Mouse (Mus musculus): ENCODE measurements at regions not wholly inside any gene's neighbourhood (a gene's known extent, or its start where the extent isn't known, plus 50 kb on each side); places are given as distances from the start of the nearest gene placed in this dataset.
A peak's percentile ranks its signal among the peaks of the same experiment; 100 is the strongest.
"Not testable (repeated sequence)": the region's sequence is repeated elsewhere in the genome, so short reads cannot be mapped to it uniquely, and the experiment has no call there.

- Histone ChIP-seq H3K4me3 (no peak overlapping the region), H3K36me3 (ENCODE audit: control insufficient read depth, insufficient read depth) (no peaks in the 10 kb centered on the region), H3K4me2 (ENCODE audit: low read depth) (no peak overlapping the region), H3K27me3 (ENCODE audit: control insufficient read depth, insufficient read depth, insufficient read length) (no peaks in the 10 kb centered on the region), H3K79me2 (ENCODE audit: control insufficient read depth, insufficient read depth) (no peaks in the 10 kb centered on the region), H3ac (ENCODE audit: control insufficient read depth, insufficient read length) (no peak overlapping the region)
- TF ChIP-seq MYOG (IDR thresholded peaks at IDR 0.05; ENCODE audit: control insufficient read depth in 1 of 3, insufficient read depth in 1 of 3, insufficient read length in 2 of 3, low read depth in 2 of 3) = no peak
Observed at GRCm38 (mm10) chr4:18696246-18696645, 909.0 kb upstream of the Gm12353 start.

GRCm38 (mm10) chr4:18744241-18744640 is 861.0 kb upstream of the Gm12353 start:
- no peak overlapping the region for H3K4me3 ChIP-seq
- no peaks in the 10 kb centered on the region for H3K27me3 ChIP-seq (ENCODE audit: control insufficient read depth, insufficient read depth, insufficient read length)
- no peak overlapping the region for H3K4me2 ChIP-seq (ENCODE audit: low read depth)
- no peaks in the 10 kb centered on the region for H3K36me3 ChIP-seq (ENCODE audit: control insufficient read depth, insufficient read depth)
- H3K79me2 ChIP-seq (ENCODE audit: control insufficient read depth, insufficient read depth) = no peaks in the 10 kb centered on the region
- no peak overlapping the region for H3ac ChIP-seq (ENCODE audit: control insufficient read depth, insufficient read length)
- TF ChIP-seq CEBPB (IDR thresholded peaks at IDR 0.05; ENCODE audit: insufficient read depth, poor library complexity, severe bottlenecking) = no peak
- no peak for TF ChIP-seq REST (IDR thresholded peaks at IDR 0.05; ENCODE audit: insufficient read depth, insufficient read length)
- no peak for TF ChIP-seq TCF12 (IDR thresholded peaks at IDR 0.05; ENCODE audit: insufficient read depth, poor library complexity, severe bottlenecking)
- no peak for TF ChIP-seq MYOG (IDR thresholded peaks at IDR 0.05; ENCODE audit: control insufficient read depth in 1 of 3, insufficient read depth in 1 of 3, insufficient read length in 2 of 3, low read depth in 2 of 3)

GRCm38 (mm10) chr4:18788398-18788797 is 816.9 kb upstream of the Gm12353 start:
- TF ChIP-seq CEBPB (IDR thresholded peaks at IDR 0.05; ENCODE audit: insufficient read depth, poor library complexity, severe bottlenecking) = no peak
- TF ChIP-seq E2F4 (IDR thresholded peaks at IDR 0.05; ENCODE audit: insufficient read depth) = no peak
- TF ChIP-seq TCF3 (IDR thresholded peaks at IDR 0.05; ENCODE audit: insufficient read length, low read depth) = no peak
- no peak for TF ChIP-seq MYOG (IDR thresholded peaks at IDR 0.05; ENCODE audit: control insufficient read depth in 1 of 3, insufficient read depth in 1 of 3, insufficient read length in 2 of 3, low read depth in 2 of 3)
- no peak for TF ChIP-seq MAX (IDR thresholded peaks at IDR 0.05; ENCODE audit: low read depth)
- no peak overlapping the region for H3ac ChIP-seq (ENCODE audit: control insufficient read depth, insufficient read length)
- no peak overlapping the region for H3K4me3 ChIP-seq
- H3K36me3 ChIP-seq (ENCODE audit: control insufficient read depth, insufficient read depth) = no peaks in the 10 kb centered on the region
- H3K4me2 ChIP-seq (ENCODE audit: low read depth) = no peak overlapping the region
- H3K79me2 ChIP-seq (ENCODE audit: control insufficient read depth, insufficient read depth) = no peaks in the 10 kb centered on the region
- H3K27me3 ChIP-seq (ENCODE audit: control insufficient read depth, insufficient read depth, insufficient read length) = no peaks in the 10 kb centered on the region

DNA sequence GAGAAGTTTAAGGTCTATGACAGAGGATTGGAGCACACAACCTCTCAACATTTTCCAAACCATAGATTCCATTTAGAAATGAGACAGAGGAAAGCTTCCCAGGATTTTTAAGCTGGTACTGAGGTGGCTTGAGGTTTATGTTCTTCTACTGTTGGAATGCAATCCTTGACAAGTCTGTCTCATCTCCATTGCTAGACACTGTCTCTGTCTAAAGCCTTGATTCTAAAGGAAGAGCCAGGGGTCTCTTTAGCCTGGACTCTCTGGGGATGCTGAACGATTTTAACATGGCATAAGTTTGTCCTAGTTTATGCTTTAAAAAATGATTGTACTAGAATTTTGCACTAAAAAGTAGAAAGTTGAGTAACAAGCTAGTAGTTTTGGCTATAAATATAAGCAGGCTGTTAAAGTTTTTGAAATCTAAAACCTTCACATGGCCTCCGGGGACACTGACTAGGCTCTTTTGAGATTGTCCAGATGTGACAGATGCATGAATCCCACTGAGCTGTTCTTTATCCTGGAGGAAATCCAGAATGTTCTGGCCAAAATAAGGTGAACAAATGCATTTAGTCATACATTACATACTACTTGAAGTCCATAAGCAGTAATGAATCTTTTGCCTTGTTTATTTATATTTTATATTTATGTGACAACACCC is 809.4 kb upstream of the Gm12353 start:
- H3K36me3 ChIP-seq (ENCODE audit: control insufficient read depth, insufficient read depth) = no peaks in the 10 kb centered on the region
- TF ChIP-seq POLR2A (IDR thresholded peaks at IDR 0.05; ENCODE audit: insufficient read length, low read depth) = no peak
- TF ChIP-seq MAX (IDR thresholded peaks at IDR 0.05; ENCODE audit: low read depth) = no peak
- no peak for TF ChIP-seq USF1 (IDR thresholded peaks at IDR 0.05; ENCODE audit: low read depth)
- no peak for TF ChIP-seq MYOG (IDR thresholded peaks at IDR 0.05; ENCODE audit: control insufficient read depth in 1 of 3, insufficient read depth in 1 of 3, insufficient read length in 2 of 3, low read depth in 2 of 3)
- TF ChIP-seq TCF12 (IDR thresholded peaks at IDR 0.05; ENCODE audit: insufficient read depth, poor library complexity, severe bottlenecking) = no peak
- TF ChIP-seq SRF (IDR thresholded peaks at IDR 0.05; ENCODE audit: control insufficient read depth, insufficient read length, low read depth) = no peak
- no peak for TF ChIP-seq MYOD1 (IDR thresholded peaks at IDR 0.05; ENCODE audit: control insufficient read depth in 1 of 3, insufficient read length in 2 of 3, low read depth in 2 of 3)
- TF ChIP-seq CEBPB (IDR thresholded peaks at IDR 0.05; ENCODE audit: insufficient read depth, poor library complexity, severe bottlenecking) = no peak
- no peak for TF ChIP-seq E2F4 (IDR thresholded peaks at IDR 0.05; ENCODE audit: insufficient read depth)
- no peak for TF ChIP-seq REST (IDR thresholded peaks at IDR 0.05; ENCODE audit: insufficient read depth, insufficient read length)
- no peak for TF ChIP-seq TCF3 (IDR thresholded peaks at IDR 0.05; ENCODE audit: insufficient read length, low read depth)
- TF ChIP-seq POLR2AphosphoS2 (IDR thresholded peaks at IDR 0.05; ENCODE audit: insufficient read length, low read depth) = no peak

GRCm38 (mm10) chr4:18796395-18796740 is 808.9 kb upstream of the Gm12353 start:
- H3K79me2 ChIP-seq (ENCODE audit: control insufficient read depth, insufficient read depth) = no peaks in the 10 kb centered on the region
- no peaks in the 10 kb centered on the region for H3K36me3 ChIP-seq (ENCODE audit: control insufficient read depth, insufficient read depth)
- no peak for TF ChIP-seq SRF (IDR thresholded peaks at IDR 0.05; ENCODE audit: control insufficient read depth, insufficient read length, low read depth)
- TF ChIP-seq USF1 (IDR thresholded peaks at IDR 0.05; ENCODE audit: low read depth) = no peak
- TF ChIP-seq E2F4 (IDR thresholded peaks at IDR 0.05; ENCODE audit: insufficient read depth) = no peak
- no peak for TF ChIP-seq MYOG (IDR thresholded peaks at IDR 0.05; ENCODE audit: control insufficient read depth in 1 of 3, insufficient read depth in 1 of 3, insufficient read length in 2 of 3, low read depth in 2 of 3)
- TF ChIP-seq TCF12 (IDR thresholded peaks at IDR 0.05; ENCODE audit: insufficient read depth, poor library complexity, severe bottlenecking) = no peak
- no peak for TF ChIP-seq POLR2AphosphoS2 (IDR thresholded peaks at IDR 0.05; ENCODE audit: insufficient read length, low read depth)
- TF ChIP-seq POLR2A (IDR thresholded peaks at IDR 0.05; ENCODE audit: insufficient read length, low read depth) = no peak
- no peak for TF ChIP-seq CEBPB (IDR thresholded peaks at IDR 0.05; ENCODE audit: insufficient read depth, poor library complexity, severe bottlenecking)
- H3ac ChIP-seq (ENCODE audit: control insufficient read depth, insufficient read length) = no peak overlapping the region
- peak overlapping the region; percentile 30 for H3K4me2 ChIP-seq (ENCODE audit: low read depth)
- no peak overlapping the region for H3K4me3 ChIP-seq
- no peaks in the 10 kb centered on the region for H3K27me3 ChIP-seq (ENCODE audit: control insufficient read depth, insufficient read depth, insufficient read length)

More for the DNA sequence above, 809.4 kb upstream of the Gm12353 start:
- Histone ChIP-seq H3K27me3 (ENCODE audit: control insufficient read depth, insufficient read depth, insufficient read length) (no peaks in the 10 kb centered on the region), H3K4me3 (no peak overlapping the region), H3ac (ENCODE audit: control insufficient read depth, insufficient read length) (no peak overlapping the region), H3K79me2 (ENCODE audit: control insufficient read depth, insufficient read depth) (no peaks in the 10 kb centered on the region), H3K4me2 (ENCODE audit: low read depth) (peak overlapping the region; percentile 22)

- H3K4me3 ChIP-seq; H3K79me2 ChIP-seq (ENCODE audit: control insufficient read depth, insufficient read depth); H3K36me3 ChIP-seq (ENCODE audit: control insufficient read depth, insufficient read depth): not testable (repeated sequence)
Observed at GRCm38 (mm10) chr4:18803109-18803508, 802.1 kb upstream of the Gm12353 start.

More at GRCm38 (mm10) chr4:18803109-18803508, 802.1 kb upstream of the Gm12353 start:
- H3ac ChIP-seq (ENCODE audit: control insufficient read depth, insufficient read length); H3K27me3 ChIP-seq (ENCODE audit: control insufficient read depth, insufficient read depth, insufficient read length); H3K4me2 ChIP-seq (ENCODE audit: low read depth): not testable (repeated sequence)
